Mouse (Mus musculus): Measurements from ENCODE around the gene Hsp90ab1.
A peak's percentile ranks its signal among the peaks of the same experiment; 100 is the strongest.

The Hsp90ab1 gene

GRCm38 (mm10) chr17:45573087-45573779, at the start of gene Hsp90ab1:
TSS of gene Hsp90ab1 (minus strand) at chr17:45573271.
- DNase-seq, result peak; percentile 98 to 99

GRCm38 (mm10) chr17:45619386-45620256, 46.5 kb upstream of the Hsp90ab1 start:
- DNase-seq, result no peak

- DNase-seq, result no peak
Measured at GRCm38 (mm10) chr17:45618941-45619385, 45.9 kb upstream of the Hsp90ab1 start.

DNA sequence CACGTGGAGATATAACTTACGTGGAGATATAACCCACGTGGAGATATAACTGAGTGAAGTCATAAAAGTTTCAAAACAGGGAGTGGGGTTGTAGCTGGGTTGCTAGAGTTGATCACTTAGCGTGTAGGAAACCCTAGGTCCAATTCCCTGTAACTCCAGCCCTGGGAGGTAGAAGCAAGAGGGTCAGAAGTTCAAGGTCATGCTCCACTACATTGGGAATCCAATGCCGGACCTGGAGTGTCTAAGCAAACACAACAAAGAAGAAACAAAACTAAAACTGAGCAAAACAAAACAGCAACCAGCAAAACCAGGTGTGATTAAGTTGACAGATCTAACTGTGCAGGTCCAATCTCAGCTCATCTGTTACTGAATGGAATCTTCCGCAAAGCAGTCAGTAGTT, 44.6 kb upstream of the Hsp90ab1 start:
- DNase-seq, result no peak

DNA sequence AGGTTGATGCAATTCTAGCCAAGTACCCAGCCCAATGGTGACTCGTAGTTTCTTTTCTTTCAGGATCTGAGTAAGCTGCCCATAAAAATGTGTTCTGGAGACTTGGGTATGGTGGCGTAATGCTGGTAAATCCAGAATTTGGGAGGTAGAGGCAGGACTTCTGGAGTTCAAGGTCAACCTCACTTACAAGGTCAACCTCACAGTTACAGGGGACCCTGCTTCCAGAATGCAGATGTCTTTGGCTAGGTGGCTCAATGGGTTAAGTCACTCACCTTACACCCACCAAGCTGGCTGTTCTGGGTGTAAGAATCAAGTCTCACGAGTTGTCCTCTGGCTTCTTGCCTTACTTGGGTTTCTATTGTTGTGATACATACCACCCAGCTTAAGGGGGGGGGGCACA, 43.6 kb upstream of the Hsp90ab1 start:
- no peak for DNase-seq

DNA sequence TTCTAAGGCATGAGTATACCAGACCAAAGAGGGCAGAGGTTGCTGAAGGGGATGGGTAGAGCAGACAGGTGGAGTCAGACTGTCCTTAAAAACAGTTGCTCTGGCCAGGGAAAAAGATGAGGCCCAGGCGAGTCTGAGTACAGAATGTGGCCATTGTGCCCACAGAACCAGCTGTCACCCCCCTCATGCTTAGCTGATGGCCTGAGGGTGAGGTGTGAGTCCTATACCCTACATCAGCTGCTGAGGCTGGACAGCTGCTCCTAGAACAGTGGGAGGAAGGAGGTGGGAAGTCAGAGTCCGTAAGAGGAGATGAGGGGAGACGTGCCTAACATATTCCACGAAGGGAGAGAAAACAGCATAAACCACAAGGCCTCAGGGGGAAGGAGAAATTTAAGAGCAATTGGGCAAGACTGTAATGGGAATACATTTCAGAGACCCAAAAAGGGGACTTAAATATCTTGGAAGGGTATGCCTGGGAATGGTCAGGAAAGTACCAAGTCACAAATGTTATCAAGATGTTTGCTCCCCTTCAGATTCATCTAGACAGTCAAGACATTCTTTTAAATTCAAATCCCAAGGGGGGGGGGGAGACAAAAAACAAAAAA, 43.1 kb upstream of the Hsp90ab1 start:
- no peak for DNase-seq

GRCm38 (mm10) chr17:45612921-45613320, 39.9 kb upstream of the Hsp90ab1 start:
- DNase-seq, result no peak

- no peak for DNase-seq
Measured at GRCm38 (mm10) chr17:45612008-45612407, 38.9 kb upstream of the Hsp90ab1 start.

DNA sequence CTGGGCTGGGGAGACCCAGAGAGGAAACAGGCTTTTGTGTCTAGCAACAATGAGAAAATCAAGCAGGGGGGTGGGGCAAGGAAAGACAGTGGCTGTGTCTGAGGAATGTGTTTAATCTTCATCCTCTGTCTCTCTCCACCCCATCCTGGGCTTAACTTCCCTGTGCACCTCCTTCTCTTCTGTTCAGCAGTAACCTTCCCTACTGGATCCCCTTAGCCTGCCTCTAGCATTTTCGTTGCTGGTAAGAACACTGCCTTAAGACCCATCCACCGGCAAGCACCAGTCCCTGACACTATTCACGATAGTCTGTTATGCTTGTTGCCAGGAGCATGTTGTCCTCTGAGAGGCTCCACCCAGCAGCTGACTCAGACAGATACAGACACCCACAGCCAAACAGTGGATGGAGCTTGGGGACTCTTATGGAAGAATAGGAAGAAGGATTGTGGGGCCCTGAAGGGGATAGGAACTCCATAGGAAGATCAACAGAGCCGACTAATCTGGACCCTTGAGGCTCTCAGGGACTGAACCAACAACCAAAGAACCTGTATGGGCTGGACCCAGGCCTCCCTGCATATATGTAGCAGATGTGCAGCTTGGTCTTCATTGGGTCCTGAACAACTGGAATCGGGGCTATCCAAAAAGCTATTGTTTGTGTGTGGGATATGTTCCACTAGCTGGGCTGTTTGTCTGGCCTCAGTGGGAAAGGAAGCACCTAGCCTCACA, 37.2 kb upstream of the Hsp90ab1 start:
- no peak for DNase-seq

- no peak for DNase-seq
Measured at GRCm38 (mm10) chr17:45608396-45608795, 35.3 kb upstream of the Hsp90ab1 start.

DNA sequence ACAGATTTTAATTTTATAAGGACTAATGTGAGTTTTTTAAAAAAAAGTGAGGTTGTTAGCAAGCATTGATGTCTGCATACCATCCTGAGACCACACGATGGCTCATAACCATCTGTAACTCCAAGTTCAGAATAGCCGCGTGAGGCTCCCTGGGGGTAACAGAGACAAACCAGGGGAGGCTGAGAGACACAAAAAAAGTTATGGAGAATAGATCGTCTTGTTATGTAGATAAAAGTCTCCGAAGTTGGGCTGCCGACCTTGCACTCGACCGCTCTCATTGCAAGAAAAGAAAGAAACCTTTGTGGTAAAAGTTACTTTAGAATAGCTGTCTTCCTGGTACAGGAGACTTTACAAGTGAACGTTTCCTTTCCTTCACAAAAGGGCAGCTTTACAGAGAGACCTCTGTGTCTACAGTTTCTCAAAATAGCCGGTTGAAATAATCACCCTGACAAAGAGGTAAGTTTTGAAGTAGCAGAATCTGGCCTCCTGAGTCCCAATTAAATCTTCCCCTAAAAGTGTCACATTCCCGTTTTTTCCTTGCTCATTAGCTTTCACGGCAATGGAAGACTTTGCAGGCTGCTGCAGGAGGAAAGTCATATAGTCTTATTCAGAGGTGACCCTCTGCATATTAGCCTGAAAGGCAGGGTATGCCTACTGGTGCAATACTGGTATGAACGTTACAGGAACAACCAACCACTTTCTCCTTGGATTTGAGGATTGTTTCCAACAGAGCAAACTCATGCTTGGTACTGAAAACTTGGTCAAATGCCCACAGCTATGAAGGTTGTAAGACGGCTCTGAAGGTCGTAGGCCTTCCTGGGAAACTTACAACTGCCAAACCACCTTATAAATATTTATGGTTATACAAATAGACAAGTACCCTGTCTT, 34.2 kb upstream of the Hsp90ab1 start:
- no peak for DNase-seq

GRCm38 (mm10) chr17:45602984-45603383, 29.9 kb upstream of the Hsp90ab1 start:
- DNase-seq, result no peak

GRCm38 (mm10) chr17:45601877-45602304, 28.8 kb upstream of the Hsp90ab1 start, which contains the start of gene Mymx:
TSS of gene Mymx (minus strand) at chr17:45602102.
- no peak for DNase-seq

- no peak for DNase-seq
Measured at GRCm38 (mm10) chr17:45601325-45601724, 28.3 kb upstream of the Hsp90ab1 start.

- DNase-seq, result no peak
Measured at GRCm38 (mm10) chr17:45600267-45600666, 27.2 kb upstream of the Hsp90ab1 start.

- peak in 1 of 2 experiments; percentile 33 for DNase-seq
Measured at GRCm38 (mm10) chr17:45599446-45600242, 26.6 kb upstream of the Hsp90ab1 start, which contains the start of gene Slc29a1. TSS of gene Slc29a1 (minus strand) at chr17:45599606.

GRCm38 (mm10) chr17:45598891-45599290, 25.8 kb upstream of the Hsp90ab1 start:
- no peak for DNase-seq

DNA sequence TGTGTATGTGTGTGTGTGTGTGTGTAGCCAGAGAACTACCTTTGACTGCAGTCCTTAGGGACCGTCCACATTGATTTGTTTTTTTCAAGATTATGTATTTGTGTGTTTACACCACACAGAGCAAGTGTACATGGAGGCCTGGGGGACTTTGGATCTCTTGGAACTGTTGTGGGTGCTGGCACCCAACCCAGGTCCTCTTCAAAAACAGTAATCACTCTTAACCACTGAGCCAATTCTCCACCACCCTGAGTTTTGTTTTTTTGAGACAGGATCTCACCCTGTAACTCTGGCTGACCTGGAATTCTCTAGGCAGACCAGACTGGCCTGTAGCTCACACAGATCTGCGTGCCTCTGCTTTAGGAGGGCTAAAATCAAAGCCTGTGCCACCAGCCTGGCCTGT, 25.3 kb upstream of the Hsp90ab1 start:
- no peak for DNase-seq

GRCm38 (mm10) chr17:45597787-45598186, 24.7 kb upstream of the Hsp90ab1 start:
- DNase-seq, result peak in 1 of 2 experiments; percentile 34

GRCm38 (mm10) chr17:45596631-45597396, 23.7 kb upstream of the Hsp90ab1 start:
- peak; percentile 57 to 65 for DNase-seq
